Mouse (Mus musculus) left cerebral cortex, adult 2 months (tissue): ENCODE results near the gene Xrcc4. TPM values are rescaled to one million over a fixed set of nuclear protein-coding genes. Genes with fewer than 3 reads are reported as not detected.
"Not testable (repeated sequence)": the region's sequence is repeated elsewhere in the genome, so short reads cannot be mapped to it uniquely, and the experiment has no call there.

ENCODE experiments used
- DNase-seq, 2 experiments: peaks; one replicate each; pipeline ENCODE4 v3.0.0; 2021 to 2022; ENCODE audit warnings: low spot score in 2 of 2, mixed read lengths in 1 of 2; ENCODE audit errors: extremely low spot score in 1 of 2
- H3K27ac ChIP-seq: fragments of 200-600 bp; 2 replicates; pipeline ENCODE4 v1.8.1; 2022
- H3K4me3 ChIP-seq: fragments of 200-600 bp; 2 replicates; pipeline ENCODE4 v1.8.1; 2022
- CTCF ChIP-seq: fragments of 200-600 bp; IDR thresholded peaks from 2 replicates; pipeline ENCODE4 v1.8.1; 2022; ENCODE audit warnings: antibody characterized with exemption, mild to moderate bottlenecking, moderate library complexity
- intact Hi-C: fragments of 180-260 bp; cut with DNase I; formaldehyde crosslinking; loops from one replicate; pipeline ENCODE4 v1.15.1; 2025
- long read RNA-seq, 2 experiments: library from polyadenylated mRNA; stranded (forward); transcript quantifications; one replicate each; pipeline ENCODE4 v2.0.0; 2021; ENCODE audit warnings: borderline mapping rate in 2 of 2
- total RNA-seq, 2 experiments: library from RNA; stranded (reverse); gene quantifications; 2 replicates each; pipeline ENCODE4 v1.2.3; 2021

The Xrcc4 gene
- 10 to 100 TPM; 11.6 to 16.8 TPM for total RNA-seq
- long read RNA-seq, experiment 1, partial matches to known transcripts, result 1 of 8 reads
- long read RNA-seq, experiment 1, other reads (novel, unspliced or antisense), result 3 of 8 reads
- long read RNA-seq, experiment 2, partial matches to known transcripts, result 0 of 3 reads
- long read RNA-seq, experiment 2, other reads (novel, unspliced or antisense), result 0 of 3 reads

GRCm38 (mm10) chr13:90088962-90089824 is at the start of gene Xrcc4, which contains the start of gene Tmem167:
Gene Xrcc4 (minus strand): TSS chr13:90089608.
Gene Tmem167 (plus strand): TSS chr13:90089123.
- no peak for TF ChIP-seq CTCF
- intact Hi-C loops, result loop anchor here (2.0 to 10.0 kb wide), 4 partner anchors 212 to 746 kb away; no protein-coding TSS in a partner anchor
- peak; percentile 95 to 97 for DNase-seq
- Histone ChIP-seq H3K27ac (peak within 1 kb of the TSS; percentile 91), H3K4me3 (peak within 1 kb of the TSS; percentile 95)

GRCm38 (mm10) chr13:90136156-90136910 is 46.9 kb upstream of the Xrcc4 start:
- intact Hi-C loops, result no loop called here
- TF ChIP-seq CTCF, result no peak
- H3K4me3 ChIP-seq, result no peak overlapping the region
- H3K27ac ChIP-seq, result no peak overlapping the region
- DNase-seq, result peak; percentile 10 to 28

GRCm38 (mm10) chr13:90111681-90112080 is 22.3 kb upstream of the Xrcc4 start:
- H3K27ac ChIP-seq, result no peak overlapping the region
- intact Hi-C loops, result no loop called here
- H3K4me3 ChIP-seq, result no peak overlapping the region
- no peak for TF ChIP-seq CTCF
- no peak for DNase-seq

- DNase-seq, H3K27ac ChIP-seq, intact Hi-C loops, H3K4me3 ChIP-seq: not testable (repeated sequence)
Measured at GRCm38 (mm10) chr13:90108746-90109145, 19.3 kb upstream of the Xrcc4 start.

- no peak overlapping the region for H3K27ac ChIP-seq
- TF ChIP-seq CTCF, result no peak
- DNase-seq, result peak; percentile 14 to 16
- intact Hi-C loops, result no loop called here
- H3K4me3 ChIP-seq, result no peak overlapping the region
Measured at GRCm38 (mm10) chr13:90106139-90106538, 16.7 kb upstream of the Xrcc4 start.

- Histone ChIP-seq H3K4me3 (no peak overlapping the region), H3K27ac (no peak overlapping the region)
- no peak for DNase-seq
- TF ChIP-seq CTCF, result no peak
- intact Hi-C loops, result no loop called here
Measured at GRCm38 (mm10) chr13:90101514-90101913, 12.1 kb upstream of the Xrcc4 start.

GRCm38 (mm10) chr13:90089825-90090183 is 396 bp upstream of the Xrcc4 start:
- intact Hi-C loops, result loop anchor here (2.0 to 10.0 kb wide), 4 partner anchors 213 to 745 kb away; no protein-coding TSS in a partner anchor
- TF ChIP-seq CTCF, result no peak
- Histone ChIP-seq H3K27ac (peak overlapping the region; percentile 80), H3K4me3 (peak overlapping the region; percentile 95)
- no peak for DNase-seq

- intact Hi-C loops, result no loop called here
- Histone ChIP-seq H3K4me3 (no peak overlapping the region), H3K27ac (no peak overlapping the region)
- DNase-seq, result no peak
- TF ChIP-seq CTCF, result no peak
Measured at GRCm38 (mm10) chr13:90061877-90062276, 27.5 kb downstream of the Xrcc4 start.

GRCm38 (mm10) chr13:90052408-90052807 is 37.0 kb downstream of the Xrcc4 start:
- intact Hi-C loops, result no loop called here
- Histone ChIP-seq H3K4me3 (no peak overlapping the region), H3K27ac (no peak overlapping the region)
- no peak for DNase-seq
- no peak for TF ChIP-seq CTCF

GRCm38 (mm10) chr13:90051735-90052134 is 37.7 kb downstream of the Xrcc4 start:
- no peak for DNase-seq
- intact Hi-C loops, result no loop called here
- Histone ChIP-seq H3K27ac (no peak overlapping the region), H3K4me3 (no peak overlapping the region)
- no peak for TF ChIP-seq CTCF

GRCm38 (mm10) chr13:90039613-90040012 is 49.8 kb downstream of the Xrcc4 start:
- intact Hi-C loops, result no loop called here

GRCm38 (mm10) chr13:90032977-90033376 is 56.4 kb downstream of the Xrcc4 start:
- intact Hi-C loops, result no loop called here
- no peak for DNase-seq
- TF ChIP-seq CTCF, result no peak
- Histone ChIP-seq H3K27ac (no peak overlapping the region), H3K4me3 (no peak overlapping the region)

More at GRCm38 (mm10) chr13:90039613-90040012, 49.8 kb downstream of the Xrcc4 start:
- no peak overlapping the region for H3K27ac ChIP-seq
- no peak for TF ChIP-seq CTCF
- no peak overlapping the region for H3K4me3 ChIP-seq
- DNase-seq, result no peak
